ENCODE assay signal across 19 mouse cellular contexts in the genomic region with DNA sequence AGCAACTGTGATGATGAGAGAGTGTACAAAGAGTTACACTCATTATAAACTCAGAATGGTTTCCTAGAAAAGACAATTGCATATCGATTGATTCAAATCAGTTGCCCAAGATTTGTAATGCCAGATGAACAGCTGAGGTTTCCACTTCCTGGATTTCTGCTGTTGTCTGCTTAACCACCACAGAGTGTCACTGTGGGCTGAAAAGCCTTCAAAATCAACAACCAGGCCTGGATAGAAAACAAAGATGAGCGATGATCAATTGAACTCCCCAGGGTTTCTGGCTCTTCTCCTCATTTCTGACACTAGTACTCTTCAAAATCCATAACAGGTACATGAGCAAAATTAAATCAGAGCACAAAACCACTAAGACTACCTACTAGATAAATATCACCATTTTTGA.
A peak's percentile ranks its signal among the peaks of the same experiment; 100 is the strongest.
DNase-seq lines count a peak whose midpoint lies in the region; ATAC-seq lines count a peak whose summit lies in the region.
"Had no signal": no experiment of that assay in that cellular context is flagged by ENCODE, and none has a peak within 500 bp of the region (broad histone marks: within the 10 kb centered on the region; RNA-seq: fewer than 3 reads in every experiment).

No protein-coding gene starts in this region.

- no peaks in the 10 kb centered on the region for H3K9me3 ChIP-seq in hindbrain, embryonic 11.5 days (ENCODE audit: control insufficient read depth, low read length)
- H3K9me3 ChIP-seq in hindbrain, embryonic 16.5 days (ENCODE audit: control insufficient read depth, low read length) = no peaks in the 10 kb centered on the region
- no peaks in the 10 kb centered on the region for H3K9me3 ChIP-seq in midbrain, embryonic 14.5 days (ENCODE audit: control insufficient read depth, low read length)
- H3K9me3 ChIP-seq in midbrain, embryonic 11.5 days (ENCODE audit: control insufficient read depth, low read length) = no peaks in the 10 kb centered on the region
- H3K9me3 ChIP-seq: embryonic facial prominence, embryonic 10.5 days; heart, embryonic 13.5 days; liver, embryonic 15.5 days had no signal

- H3K4me1 ChIP-seq in hindbrain, embryonic 11.5 days (replicated peaks; ENCODE audit: control insufficient read depth, insufficient read depth, low read length) = no peaks in the 10 kb centered on the region
- H3K4me1 ChIP-seq in hindbrain, embryonic 16.5 days (ENCODE audit: control insufficient read depth, insufficient read depth, low read depth, low read length) = no peaks in the 10 kb centered on the region
- H3K4me1 ChIP-seq in midbrain, embryonic 14.5 days (ENCODE audit: control insufficient read depth, insufficient read depth, low read length) = no peaks in the 10 kb centered on the region
- no peaks in the 10 kb centered on the region for H3K4me1 ChIP-seq in midbrain, embryonic 11.5 days (ENCODE audit: control insufficient read depth, insufficient read depth, low read length)
- H3K4me1 ChIP-seq: embryonic facial prominence, embryonic 10.5 days; heart, embryonic 13.5 days; liver, embryonic 15.5 days had no signal

- H3K9ac ChIP-seq in hindbrain, embryonic 11.5 days (ENCODE audit: low read depth, low read length) = no peak overlapping the region
- H3K9ac ChIP-seq in hindbrain, embryonic 16.5 days (ENCODE audit: low read depth, low read length) = no peak overlapping the region
- no peak overlapping the region for H3K9ac ChIP-seq in midbrain, embryonic 14.5 days (replicated peaks; ENCODE audit: low read length)
- no peak overlapping the region for H3K9ac ChIP-seq in midbrain, embryonic 11.5 days (ENCODE audit: low read length)
- H3K9ac ChIP-seq: heart, embryonic 13.5 days; liver, embryonic 15.5 days had no signal

- ATAC-seq in hindbrain, embryonic 11.5 days (ENCODE audit: low FRiP score) = no peak
- ATAC-seq in hindbrain, embryonic 16.5 days = no peak
- no peak for ATAC-seq in midbrain, embryonic 14.5 days (ENCODE audit: low FRiP score, low TSS enrichment)
- no peak for ATAC-seq in midbrain, embryonic 11.5 days (ENCODE audit: low FRiP score)
- ATAC-seq: forebrain, embryonic 16.5 days; lung, postnatal 0 days; midbrain, embryonic 16.5 days had no signal

- no peaks in the 10 kb centered on the region for H3K27me3 ChIP-seq in hindbrain, embryonic 11.5 days (ENCODE audit: control insufficient read depth, insufficient read depth, low read length)
- H3K27me3 ChIP-seq in hindbrain, embryonic 16.5 days (replicated peaks; ENCODE audit: control insufficient read depth, insufficient read depth, low read length) = no peaks in the 10 kb centered on the region
- H3K27me3 ChIP-seq in midbrain, embryonic 14.5 days (ENCODE audit: control insufficient read depth, insufficient read depth, low read length) = no peaks in the 10 kb centered on the region
- H3K27me3 ChIP-seq in midbrain, embryonic 11.5 days (ENCODE audit: control insufficient read depth, insufficient read depth, low read length) = no peaks in the 10 kb centered on the region
- H3K27me3 ChIP-seq: heart, embryonic 13.5 days; liver, embryonic 15.5 days had no signal

- 78% methylated on average over 2 of the region's 2 CpGs for WGBS in hindbrain, embryonic 11.5 days
- 83% methylated on average over 2 of the region's 2 CpGs for WGBS in hindbrain, embryonic 16.5 days
- 72% methylated on average over 2 of the region's 2 CpGs for WGBS in midbrain, embryonic 14.5 days
- WGBS in midbrain, embryonic 11.5 days = 76% methylated on average over 2 of the region's 2 CpGs

- peak; percentile 9 for DNase-seq in hindbrain, embryonic 11.5 days (ENCODE audit: low spot score)
- DNase-seq in midbrain, embryonic 14.5 days = peak; percentile 53
- no peak for DNase-seq in midbrain, embryonic 11.5 days (ENCODE audit: low spot score, missing footprints)
- peak; percentile 12 for DNase-seq in NIH3T3 (ENCODE audit: low read depth)
- DNase-seq in retina, postnatal 1 day = peak; percentile 31
- no peak for DNase-seq in thymus, postnatal 4 days
- DNase-seq: adrenal gland, postnatal 25 days; cerebellum, adult 9-10 months; gastrocnemius, adult 2 months; heart, adult 11 months; heart, postnatal 36 days; kidney, adult 9 months had no signal

- H3K27ac ChIP-seq in hindbrain, embryonic 11.5 days (ENCODE audit: low read depth, low read length) = no peak overlapping the region
- no peak overlapping the region for H3K27ac ChIP-seq in hindbrain, embryonic 16.5 days (ENCODE audit: low read depth, low read length)
- H3K27ac ChIP-seq in midbrain, embryonic 14.5 days (replicated peaks; ENCODE audit: low read depth, low read length) = no peak overlapping the region
- no peak overlapping the region for H3K27ac ChIP-seq in midbrain, embryonic 11.5 days (ENCODE audit: low read depth, low read length)
- H3K27ac ChIP-seq: embryonic facial prominence, embryonic 10.5 days; gastrocnemius, adult 2 months; heart, embryonic 13.5 days; liver, embryonic 15.5 days had no signal

- H3K4me2 ChIP-seq in hindbrain, embryonic 11.5 days (replicated peaks; ENCODE audit: low read depth, low read length) = no peak overlapping the region
- H3K4me2 ChIP-seq in hindbrain, embryonic 16.5 days (ENCODE audit: low read length) = no peak overlapping the region
- no peak overlapping the region for H3K4me2 ChIP-seq in midbrain, embryonic 14.5 days (ENCODE audit: low read length)
- H3K4me2 ChIP-seq in midbrain, embryonic 11.5 days = no peak overlapping the region
- H3K4me2 ChIP-seq: heart, embryonic 13.5 days; liver, embryonic 15.5 days had no signal

- H3K36me3 ChIP-seq in hindbrain, embryonic 11.5 days (ENCODE audit: control insufficient read depth, insufficient read depth, low read length) = no peaks in the 10 kb centered on the region
- no peaks in the 10 kb centered on the region for H3K36me3 ChIP-seq in hindbrain, embryonic 16.5 days (ENCODE audit: control insufficient read depth, insufficient read depth, low read length)
- no peaks in the 10 kb centered on the region for H3K36me3 ChIP-seq in midbrain, embryonic 14.5 days (ENCODE audit: control insufficient read depth, insufficient read depth, low read length)
- no peaks in the 10 kb centered on the region for H3K36me3 ChIP-seq in midbrain, embryonic 11.5 days (ENCODE audit: control insufficient read depth, insufficient read depth, low read length)
- H3K36me3 ChIP-seq: embryonic facial prominence, embryonic 10.5 days; heart, embryonic 13.5 days; liver, embryonic 15.5 days had no signal

- no peak overlapping the region for H3K4me3 ChIP-seq in hindbrain, embryonic 11.5 days (ENCODE audit: low read depth, low read length)
- H3K4me3 ChIP-seq in hindbrain, embryonic 16.5 days (ENCODE audit: low read length) = no peak overlapping the region
- no peak overlapping the region for H3K4me3 ChIP-seq in midbrain, embryonic 14.5 days (replicated peaks; ENCODE audit: low read depth, low read length)
- no peak overlapping the region for H3K4me3 ChIP-seq in midbrain, embryonic 11.5 days (ENCODE audit: low read depth, low read length)
- H3K4me3 ChIP-seq: embryonic facial prominence, embryonic 10.5 days; gastrocnemius, adult 2 months; heart, embryonic 13.5 days; liver, embryonic 15.5 days had no signal

Comparison
In these comparisons a context has a peak if more than half of its experiments do, and no peak if none do; other contexts are left out.
1. DNase-seq: peak in hindbrain, embryonic 11.5 days (single experiment), midbrain, embryonic 14.5 days (single experiment), NIH3T3 (single experiment) and retina, postnatal 1 day (single experiment); none in midbrain, embryonic 11.5 days (single experiment) and thymus, postnatal 4 days (single experiment).